Mouse (Mus musculus) testis, adult 2 months (tissue): ENCODE data around the gene Nxpe3.

Source experiments
- CTCF ChIP-seq: fragments of 200-500 bp; IDR thresholded peaks from 2 replicates; pipeline ENCODE4 v1.5.1; 2012; ENCODE audit warnings: low read depth, mild to moderate bottlenecking, inconsistent platforms, low read length, moderate library complexity; ENCODE audit not compliant: control insufficient read depth, insufficient read depth, insufficient replicate concordance
- POLR2A ChIP-seq: fragments of 200-500 bp; IDR thresholded peaks from 2 replicates; pipeline ENCODE4 v1.6.1; 2012; ENCODE audit warnings: low read depth, mild to moderate bottlenecking, inconsistent platforms, low read length, moderate library complexity; ENCODE audit not compliant: control insufficient read depth

GRCm38 (mm10) chr16:55809345-55809744, 85.7 kb downstream of the Nxpe3 start:
- TF ChIP-seq CTCF (no peak), POLR2A (no peak)
